Mouse (Mus musculus) midbrain, postnatal 0 days (tissue): Measurements from ENCODE around the gene Tbxas1. TPM values are rescaled to one million over a fixed set of nuclear protein-coding genes. Genes with fewer than 3 reads are reported as not detected.

Experiments used
- ATAC-seq: fragments of 200-750 bp; cut with Nextera tagmentation; 2 replicates; pipeline ENCODE4 v1.8.0; 2017; ENCODE audit warnings: moderate number of reproducible peaks, mild to moderate bottlenecking, moderate TSS enrichment, moderate library complexity; ENCODE audit not compliant: low FRiP score
- DNase-seq: peaks from one replicate; pipeline ENCODE4 v3.0.0-alpha.2; 2015; ENCODE audit warnings: low spot score
- H3K27ac ChIP-seq: fragments of 300-500 bp; sonication (generic); 2 replicates; pipeline ENCODE4 v1.5.1; 2014; ENCODE audit warnings: low read depth, mild to moderate bottlenecking, low read length, mixed read lengths
- H3K27me3 ChIP-seq: fragments of 300-500 bp; sonication (generic); 2 replicates; pipeline ENCODE4 v1.6.1; 2014; ENCODE audit warnings: low read length, control low read depth, mixed read lengths; ENCODE audit not compliant: insufficient read depth
- H3K36me3 ChIP-seq: fragments of 300-500 bp; sonication (generic); 2 replicates; pipeline ENCODE4 v1.6.1; 2014; ENCODE audit warnings: low read length, control low read depth, mixed read lengths; ENCODE audit not compliant: insufficient read depth
- H3K4me1 ChIP-seq: fragments of 300-500 bp; sonication (generic); 2 replicates; pipeline ENCODE4 v1.6.1; 2014; ENCODE audit warnings: mild to moderate bottlenecking, control low read depth, antibody characterized with exemption, low read length, mixed read lengths; ENCODE audit not compliant: insufficient read depth
- H3K4me2 ChIP-seq: fragments of 300-500 bp; sonication (generic); 2 replicates; pipeline ENCODE4 v1.6.1; 2014; ENCODE audit warnings: low read depth, mild to moderate bottlenecking, low read length, mixed read lengths; ENCODE audit not compliant: poor library complexity, severe bottlenecking
- H3K4me3 ChIP-seq: fragments of 300-500 bp; sonication (generic); 2 replicates; pipeline ENCODE4 v1.5.1; 2014; ENCODE audit warnings: low read depth, mild to moderate bottlenecking, low read length, moderate library complexity
- H3K9ac ChIP-seq: fragments of 300-500 bp; sonication (generic); replicated peaks from 2 replicates; pipeline ENCODE4 v1.6.1; 2014; ENCODE audit warnings: mild to moderate bottlenecking, low read length, moderate library complexity, mixed read lengths; ENCODE audit not compliant: poor library complexity, severe bottlenecking
- H3K9me3 ChIP-seq: fragments of 300-500 bp; sonication (generic); 2 replicates; pipeline ENCODE4 v1.6.1; 2016; ENCODE audit warnings: low read length, control low read depth
- CTCF ChIP-seq: IDR thresholded peaks from 2 replicates; pipeline ENCODE4 v1.5.1; 2016; ENCODE audit warnings: antibody characterized with exemption, mild to moderate bottlenecking
- whole genome bisulfite sequencing: fragments of 180-500 bp; shearing (Covaris S2); extraction: QIAGEN DNeasy Blood & Tissue Kit; methylation state at CpG from one replicate; pipeline ENCODE4 v1.1.7; 2014; 5-methylcytosine and 5-hydroxymethylcytosine counted together
- polyA plus RNA-seq: library from polyadenylated mRNA; unstranded; fragments of >200 nt; fragmentation: Nextera tagmentation; extraction: Ambion mirVana; gene quantifications from 2 replicates; pipeline ENCODE4 v1.2.1, GENCODE M21; 2015
- total RNA-seq: library from RNA; depleted of rRNA; stranded (reverse); fragments of >200 nt; gene quantifications from 2 replicates; pipeline ENCODE4 v1.2.3, GENCODE M21; 2014

Gene Tbxas1
- total and polyA plus RNA-seq, 2 experiments from 2014 or later: 1.4 to 3.1 TPM

GRCm38 (mm10) chr6:39055831-39056261, 180.6 kb downstream of the Tbxas1 start:
- Histone ChIP-seq H3K36me3 (no peaks in the 10 kb centered on the region), H3K9me3 (no peaks in the 10 kb centered on the region), H3K27ac (no peak overlapping the region), H3K9ac (no peak overlapping the region), H3K4me1 (no peaks in the 10 kb centered on the region), H3K4me3 (no peak overlapping the region), H3K27me3 (no peaks in the 10 kb centered on the region), H3K4me2 (no peak overlapping the region)
- ATAC-seq (no peak), DNase-seq (no peak)
- 47% methylated on average over 7 of the region's 7 CpGs for WGBS
- no peak for TF ChIP-seq CTCF

- no peak for TF ChIP-seq CTCF
- no peak for ATAC-seq
- no peaks in the 10 kb centered on the region for H3K4me1 ChIP-seq
Observed at GRCm38 (mm10) chr6:39057161-39057560, 182.0 kb downstream of the Tbxas1 start.

GRCm38 (mm10) chr6:39058389-39058788, 183.2 kb downstream of the Tbxas1 start:
- 68% methylated on average over 3 of the region's 3 CpGs for WGBS
- no peaks in the 10 kb centered on the region for H3K4me1 ChIP-seq
- TF ChIP-seq CTCF: peak; percentile 68
- no peaks in the 10 kb centered on the region for H3K36me3 ChIP-seq
- H3K9me3 ChIP-seq: no peaks in the 10 kb centered on the region
- DNase-seq: no peak
- H3K27me3 ChIP-seq: no peaks in the 10 kb centered on the region
- no peak overlapping the region for H3K4me3 ChIP-seq
- no peak overlapping the region for H3K27ac ChIP-seq
- ATAC-seq: no peak
- H3K9ac ChIP-seq: no peak overlapping the region
- H3K4me2 ChIP-seq: no peak overlapping the region

More at GRCm38 (mm10) chr6:39057161-39057560, 182.0 kb downstream of the Tbxas1 start:
- Histone ChIP-seq H3K36me3 (no peaks in the 10 kb centered on the region), H3K4me2 (no peak overlapping the region), H3K4me3 (no peak overlapping the region), H3K9ac (no peak overlapping the region), H3K9me3 (no peaks in the 10 kb centered on the region), H3K27ac (no peak overlapping the region), H3K27me3 (no peaks in the 10 kb centered on the region)
- no peak for DNase-seq
- WGBS: 94% methylated on average over 1 of the region's 1 CpGs

GRCm38 (mm10) chr6:39058936-39059335, 183.7 kb downstream of the Tbxas1 start:
- H3K27ac ChIP-seq: no peak overlapping the region
- DNase-seq: no peak
- H3K9me3 ChIP-seq: no peaks in the 10 kb centered on the region
- no peaks in the 10 kb centered on the region for H3K36me3 ChIP-seq
- H3K27me3 ChIP-seq: no peaks in the 10 kb centered on the region
- no peak for TF ChIP-seq CTCF
- H3K9ac ChIP-seq: no peak overlapping the region
- 85% methylated on average over 3 of the region's 3 CpGs for WGBS
- H3K4me2 ChIP-seq: no peak overlapping the region
- ATAC-seq: no peak
- H3K4me3 ChIP-seq: no peak overlapping the region
- no peaks in the 10 kb centered on the region for H3K4me1 ChIP-seq

- H3K9me3 ChIP-seq: no peaks in the 10 kb centered on the region
- 88% methylated on average over 12 of the region's 12 CpGs for WGBS
- no peak for TF ChIP-seq CTCF
- H3K9ac ChIP-seq: no peak overlapping the region
- DNase-seq (no peak), ATAC-seq (no peak)
- H3K4me1 ChIP-seq: no peaks in the 10 kb centered on the region
- no peak overlapping the region for H3K4me3 ChIP-seq
- H3K36me3 ChIP-seq: no peaks in the 10 kb centered on the region
- H3K27ac ChIP-seq: no peak overlapping the region
- no peak overlapping the region for H3K4me2 ChIP-seq
- H3K27me3 ChIP-seq: no peaks in the 10 kb centered on the region
Observed at GRCm38 (mm10) chr6:39059547-39060497, 184.6 kb downstream of the Tbxas1 start.

GRCm38 (mm10) chr6:39061180-39061579, 186.0 kb downstream of the Tbxas1 start:
- H3K4me1 ChIP-seq: no peaks in the 10 kb centered on the region
- H3K36me3 ChIP-seq: no peaks in the 10 kb centered on the region
- peak overlapping the region; percentile 32; the same call in 1 of the 2 replicates for H3K27ac ChIP-seq
- H3K4me2 ChIP-seq: no peak overlapping the region
- 0 out of 2 replicates have a peak, but pooled peaks have one; percentile 25 for ATAC-seq
- no peak overlapping the region for H3K9ac ChIP-seq
- no peak for TF ChIP-seq CTCF
- no peak for DNase-seq
- no peaks in the 10 kb centered on the region for H3K27me3 ChIP-seq
- 32% methylated on average over 4 of the region's 4 CpGs for WGBS
- no peaks in the 10 kb centered on the region for H3K9me3 ChIP-seq
- no peak overlapping the region for H3K4me3 ChIP-seq
